Mouse (Mus musculus): ENCODE data around the gene Myo1e. TPM values are rescaled to one million over a fixed set of nuclear protein-coding genes. Genes with fewer than 3 reads are reported as not detected.

Myo1e gene
- total and polyA plus RNA-seq, 3 experiments: 3.9 to 11.3 (median 8.5) TPM

- no peak overlapping the region for H3K9ac ChIP-seq (ENCODE audit: low read depth, low read length)
- DNase-seq: peak; percentile 11 to 34
- no peaks in the 10 kb centered on the region for H3K36me3 ChIP-seq (ENCODE audit: control insufficient read depth, insufficient read depth, low read length)
- no peak for TF ChIP-seq EP300 (IDR thresholded peaks at IDR 0.05; ENCODE audit: insufficient read depth, low read depth, low read length)
- TF ChIP-seq CTCF (IDR thresholded peaks at IDR 0.05): peak; percentile 75
- no peak overlapping the region for H3K4me3 ChIP-seq
- H3K27ac ChIP-seq: no peak overlapping the region
- intact Hi-C loops (cut with DNase I): loop anchor here (1.0 to 2.0 kb wide), 2 partner anchors 190 to 283 kb away; no protein-coding TSS in a partner anchor
- H3K4me1 ChIP-seq (ENCODE audit: control insufficient read depth, insufficient read depth, low read length): peaks cover 1% of the 10 kb centered on the region; the same call in 1 of the 2 replicates
- H3K27me3 ChIP-seq (ENCODE audit: control insufficient read depth, insufficient read depth, low read length): no peaks in the 10 kb centered on the region
- H3K79me2 ChIP-seq (replicated peaks; ENCODE audit: control insufficient read depth, insufficient read depth, low read length): no peaks in the 10 kb centered on the region
- 32% methylated on average over 6 of the region's 6 CpGs for WGBS
Observed at GRCm38 (mm10) chr9:70392563-70392907, 185.4 kb downstream of the Myo1e start.

- TF ChIP-seq CTCF (IDR thresholded peaks at IDR 0.05): peak; percentile 60
- TF ChIP-seq POLR2A (IDR thresholded peaks at IDR 0.05; ENCODE audit: insufficient read depth, low read depth, low read length): no peak
- no peak for TF ChIP-seq EP300 (IDR thresholded peaks at IDR 0.05; ENCODE audit: insufficient read depth, low read depth, low read length)
- 82% methylated on average over 12 of the region's 12 CpGs for WGBS
- H3K36me3 ChIP-seq (ENCODE audit: control insufficient read depth, insufficient read depth, low read length): no peaks in the 10 kb centered on the region
- DNase-seq: peak in 1 of 2 experiments; percentile 38
- peaks cover 1% of the 10 kb centered on the region; the same call in 1 of the 2 replicates for H3K4me1 ChIP-seq (ENCODE audit: control insufficient read depth, insufficient read depth, low read length)
- no peak overlapping the region for H3K4me3 ChIP-seq
- H3K9ac ChIP-seq (ENCODE audit: low read depth, low read length): no peak overlapping the region
- intact Hi-C loops (cut with DNase I): no loop called here
- no peaks in the 10 kb centered on the region for H3K79me2 ChIP-seq (replicated peaks; ENCODE audit: control insufficient read depth, insufficient read depth, low read length)
- H3K27me3 ChIP-seq (ENCODE audit: control insufficient read depth, insufficient read depth, low read length): no peaks in the 10 kb centered on the region
- H3K27ac ChIP-seq: no peak overlapping the region
Observed at GRCm38 (mm10) chr9:70395617-70396016, 188.5 kb downstream of the Myo1e start.

- peaks cover 1% of the 10 kb centered on the region; the same call in 1 of the 2 replicates for H3K4me1 ChIP-seq (ENCODE audit: control insufficient read depth, insufficient read depth, low read length)
- TF ChIP-seq POLR2A (IDR thresholded peaks at IDR 0.05; ENCODE audit: insufficient read depth, low read depth, low read length) (no peak), CTCF (IDR thresholded peaks at IDR 0.05) (no peak), EP300 (IDR thresholded peaks at IDR 0.05; ENCODE audit: insufficient read depth, low read depth, low read length) (no peak)
- H3K27me3 ChIP-seq (ENCODE audit: control insufficient read depth, insufficient read depth, low read length): no peaks in the 10 kb centered on the region
- no peak overlapping the region for H3K4me3 ChIP-seq
- no peaks in the 10 kb centered on the region for H3K36me3 ChIP-seq (ENCODE audit: control insufficient read depth, insufficient read depth, low read length)
- H3K27ac ChIP-seq: no peak overlapping the region
- no peaks in the 10 kb centered on the region for H3K79me2 ChIP-seq (replicated peaks; ENCODE audit: control insufficient read depth, insufficient read depth, low read length)
- 75% methylated on average over 2 of the region's 2 CpGs for WGBS
- intact Hi-C loops (cut with DNase I): no loop called here
- no peak for DNase-seq
- H3K9ac ChIP-seq (ENCODE audit: low read depth, low read length): no peak overlapping the region
Observed at GRCm38 (mm10) chr9:70396083-70396482, 188.9 kb downstream of the Myo1e start.

GRCm38 (mm10) chr9:70401937-70402539 is 194.9 kb downstream of the Myo1e start:
- intact Hi-C loops (cut with DNase I): loop anchor here (10.0 kb wide), 1 partner anchor 723 kb away; no protein-coding TSS in a partner anchor
- TF ChIP-seq CTCF (IDR thresholded peaks at IDR 0.05) (no peak), POLR2A (IDR thresholded peaks at IDR 0.05; ENCODE audit: insufficient read depth, low read depth, low read length) (no peak)
- Histone ChIP-seq H3K79me2 (replicated peaks; ENCODE audit: control insufficient read depth, insufficient read depth, low read length) (no peaks in the 10 kb centered on the region), H3K27ac (no peak overlapping the region), H3K9ac (ENCODE audit: low read depth, low read length) (no peak overlapping the region), H3K27me3 (ENCODE audit: control insufficient read depth, insufficient read depth, low read length) (no peaks in the 10 kb centered on the region), H3K4me3 (no peak overlapping the region), H3K36me3 (ENCODE audit: control insufficient read depth, insufficient read depth, low read length) (no peaks in the 10 kb centered on the region), H3K4me1 (ENCODE audit: control insufficient read depth, insufficient read depth, low read length) (no peaks in the 10 kb centered on the region)
- DNase-seq: no peak
- 75% methylated on average over 8 of the region's 8 CpGs for WGBS

- H3K36me3 ChIP-seq (ENCODE audit: control insufficient read depth, insufficient read depth, low read length): no peaks in the 10 kb centered on the region
- H3K4me1 ChIP-seq (ENCODE audit: control insufficient read depth, insufficient read depth, low read length): no peaks in the 10 kb centered on the region
- no peak overlapping the region for H3K9ac ChIP-seq (ENCODE audit: low read depth, low read length)
- TF ChIP-seq CTCF (IDR thresholded peaks at IDR 0.05) (no peak), EP300 (IDR thresholded peaks at IDR 0.05; ENCODE audit: insufficient read depth, low read depth, low read length) (no peak), POLR2A (IDR thresholded peaks at IDR 0.05; ENCODE audit: insufficient read depth, low read depth, low read length) (no peak)
- no peak overlapping the region for H3K27ac ChIP-seq
- no peaks in the 10 kb centered on the region for H3K27me3 ChIP-seq (ENCODE audit: control insufficient read depth, insufficient read depth, low read length)
- H3K79me2 ChIP-seq (replicated peaks; ENCODE audit: control insufficient read depth, insufficient read depth, low read length): no peaks in the 10 kb centered on the region
- H3K4me3 ChIP-seq: no peak overlapping the region
- intact Hi-C loops (cut with DNase I): loop anchor here (10.0 kb wide), 1 partner anchor 718 kb away; no protein-coding TSS in a partner anchor
- DNase-seq: peak in 1 of 2 experiments; percentile 15
- 68% methylated on average over 3 of the region's 3 CpGs for WGBS
Observed at GRCm38 (mm10) chr9:70406596-70406995, 199.4 kb downstream of the Myo1e start.

GRCm38 (mm10) chr9:70408791-70409190 is 201.6 kb downstream of the Myo1e start:
- Histone ChIP-seq H3K27ac (no peak overlapping the region), H3K36me3 (ENCODE audit: control insufficient read depth, insufficient read depth, low read length) (no peaks in the 10 kb centered on the region), H3K79me2 (replicated peaks; ENCODE audit: control insufficient read depth, insufficient read depth, low read length) (no peaks in the 10 kb centered on the region), H3K4me1 (ENCODE audit: control insufficient read depth, insufficient read depth, low read length) (no peaks in the 10 kb centered on the region), H3K27me3 (ENCODE audit: control insufficient read depth, insufficient read depth, low read length) (no peaks in the 10 kb centered on the region), H3K4me3 (no peak overlapping the region), H3K9ac (ENCODE audit: low read depth, low read length) (no peak overlapping the region)
- 83% methylated on average over 3 of the region's 3 CpGs for WGBS
- no peak for TF ChIP-seq POLR2A (IDR thresholded peaks at IDR 0.05; ENCODE audit: insufficient read depth, low read depth, low read length)
- TF ChIP-seq CTCF (IDR thresholded peaks at IDR 0.05): peak; percentile 72
- TF ChIP-seq EP300 (IDR thresholded peaks at IDR 0.05; ENCODE audit: insufficient read depth, low read depth, low read length): no peak
- intact Hi-C loops (cut with DNase I): loop anchor here (10.0 kb wide), 1 partner anchor 716 kb away; no protein-coding TSS in a partner anchor
- DNase-seq: no peak
